Mouse (Mus musculus) T-helper 1 cell (primary cell): ENCODE measurements around the gene Abca13.
"Not testable (repeated sequence)": the region's sequence is repeated elsewhere in the genome, so short reads cannot be mapped to it uniquely, and the experiment has no call there.

ENCODE experiments used
- in situ Hi-C: fragments of 300-600 bp; cut with MboI, MseI; formaldehyde crosslinking; loops from one replicate; pipeline ENCODE4 v1.15.1; 2025; ENCODE audit warnings: high pct_unique_total_duplicates

Abca13 gene

DNA sequence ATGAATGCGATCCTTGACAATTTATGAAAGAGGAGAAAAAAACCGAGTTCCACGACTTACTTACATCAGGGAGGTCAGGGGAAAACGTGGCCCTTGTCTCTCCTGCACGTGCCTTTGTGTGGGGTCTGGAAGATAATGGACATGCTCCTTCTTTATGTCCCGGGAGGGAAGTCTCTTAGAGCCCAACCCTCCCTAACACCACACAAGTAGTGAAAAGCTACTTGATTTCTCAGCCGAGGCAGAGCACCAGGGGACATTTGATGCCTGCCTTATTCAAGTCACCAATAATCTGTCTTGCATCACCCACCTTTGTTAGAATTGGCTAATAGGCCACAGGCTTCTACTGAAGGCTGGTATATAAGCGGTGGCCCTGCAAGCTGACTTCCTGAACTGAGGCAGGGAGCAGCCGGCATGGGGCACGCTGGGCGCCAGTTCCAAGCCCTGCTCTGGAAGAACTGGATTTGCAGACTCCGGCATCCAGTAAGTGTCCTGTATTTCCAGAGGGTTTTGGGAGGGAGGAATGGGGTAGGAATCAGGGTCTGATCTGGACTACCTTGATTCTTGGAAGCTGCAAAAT, at the start of gene Abca13:
Gene Abca13 (plus strand): TSS at position 388 of the 577 bp plus-strand sequence.
- in situ Hi-C loops: no loop called here

DNA sequence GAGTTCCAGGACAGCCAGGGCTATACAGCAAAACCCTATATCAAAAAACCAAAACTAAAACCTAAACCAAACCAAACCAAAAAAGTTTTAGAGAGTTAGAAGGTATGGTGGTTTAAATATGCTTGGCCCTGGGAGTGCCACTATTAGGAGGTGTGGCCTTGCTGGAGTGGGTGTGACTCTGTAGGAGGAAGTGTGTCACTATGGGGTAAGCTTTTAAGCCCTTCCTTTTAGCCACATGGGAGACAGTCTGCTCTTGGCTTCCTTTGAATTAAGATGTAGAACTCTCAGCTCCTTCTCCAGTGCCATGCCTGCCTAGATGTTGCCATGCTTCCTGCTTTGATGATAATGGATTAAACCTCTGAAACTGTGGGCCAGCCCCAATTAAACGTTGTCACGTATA, 46.6 kb upstream of the Abca13 start:
- in situ Hi-C loops: no loop called here

DNA sequence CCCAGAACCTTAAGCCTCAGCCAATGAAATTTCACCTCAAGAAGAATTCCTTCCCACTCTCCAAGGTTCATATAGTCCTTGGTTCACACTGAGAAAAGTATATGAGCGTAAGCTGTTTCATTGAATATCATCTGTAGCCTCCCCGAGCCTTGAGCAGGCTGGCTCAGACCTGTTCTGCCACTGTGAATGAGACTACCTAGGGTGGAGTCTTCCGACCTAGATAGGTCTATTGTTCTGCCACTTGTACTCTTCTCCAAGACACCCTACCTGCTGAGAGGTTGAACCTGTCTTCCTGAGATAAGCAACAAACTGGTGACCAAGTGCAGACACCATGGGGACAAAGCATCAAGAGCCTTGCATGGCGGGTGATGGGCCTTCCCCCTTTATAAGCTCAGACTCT, 45.6 kb upstream of the Abca13 start:
- in situ Hi-C loops: no loop called here

DNA sequence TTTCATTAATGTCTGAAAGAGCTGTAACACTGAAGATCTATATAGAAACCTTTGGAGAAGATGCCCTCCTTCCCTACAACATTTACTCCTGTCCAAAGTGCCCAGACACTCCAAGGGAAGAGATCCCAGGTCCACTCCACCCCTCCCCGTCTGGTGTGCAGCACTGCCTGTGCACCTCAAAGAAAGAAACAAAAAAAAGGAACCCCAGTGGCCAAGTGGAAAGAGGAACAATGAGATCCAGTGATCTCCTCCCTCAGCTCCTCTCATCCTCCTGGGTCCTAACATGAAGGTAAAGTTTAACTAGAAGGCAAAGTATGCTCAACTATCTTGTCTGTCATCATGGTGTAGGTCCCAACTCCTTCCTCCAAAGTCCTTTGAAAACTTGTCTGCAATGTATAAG, 45.1 kb upstream of the Abca13 start:
- in situ Hi-C loops: no loop called here

DNA sequence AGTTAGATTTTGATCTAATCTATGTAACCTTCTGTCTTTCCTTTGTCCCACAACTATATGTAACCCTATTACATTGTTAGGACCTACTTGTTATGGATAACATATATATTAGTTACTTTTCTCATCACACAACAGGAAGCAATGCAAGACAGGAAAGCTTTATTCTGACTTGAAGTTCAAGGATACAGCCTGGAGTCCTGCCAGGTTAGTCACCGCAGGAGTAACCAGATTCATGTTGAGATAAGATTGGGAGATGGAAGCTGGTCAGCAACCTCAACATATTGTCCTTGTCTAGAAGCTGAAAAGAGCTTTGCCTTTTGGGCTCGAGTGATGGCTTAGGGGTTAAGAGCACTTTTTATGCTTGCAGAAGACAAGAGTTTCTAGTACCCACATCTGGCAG, 43.5 kb upstream of the Abca13 start:
- in situ Hi-C loops: no loop called here

DNA sequence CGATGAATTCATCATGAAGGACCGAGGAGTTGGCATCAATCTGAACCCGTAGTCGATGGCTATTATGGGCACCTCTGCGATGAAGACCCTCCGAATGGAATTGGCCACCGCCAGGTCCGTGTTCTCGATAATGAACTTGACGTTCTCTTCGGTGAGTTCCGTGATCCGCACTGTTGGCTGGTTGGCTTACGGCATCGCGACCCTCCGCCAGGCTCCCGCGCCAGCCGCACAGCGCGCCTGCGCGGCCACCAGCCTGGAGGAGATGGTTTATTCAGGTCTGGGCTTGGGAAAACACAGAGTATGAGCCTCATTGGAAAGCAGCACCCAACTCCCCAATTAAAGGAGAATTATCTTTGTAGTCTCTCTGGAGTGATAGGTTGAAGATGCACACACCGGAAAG, 41.3 kb upstream of the Abca13 start:
- in situ Hi-C loops: not testable (repeated sequence)

DNA sequence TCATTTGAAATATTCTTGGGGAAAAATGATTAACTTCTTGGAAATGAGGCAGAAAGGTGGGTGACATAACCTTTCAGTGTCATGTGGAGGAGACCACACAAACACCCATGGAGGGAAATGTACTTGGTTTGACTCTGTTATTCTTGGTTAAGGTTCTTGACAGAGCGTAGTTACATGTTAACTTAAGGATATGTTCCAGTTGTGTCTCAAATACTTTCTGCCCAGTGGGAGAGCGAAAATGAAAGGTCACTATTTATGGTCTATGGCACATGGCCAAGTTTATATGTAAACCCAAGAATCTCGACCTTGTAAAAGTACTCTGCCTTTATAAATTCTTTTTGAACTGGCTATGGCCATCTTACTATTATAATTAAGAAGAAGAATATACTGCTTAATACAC, 31.8 kb upstream of the Abca13 start:
- in situ Hi-C loops: no loop called here

DNA sequence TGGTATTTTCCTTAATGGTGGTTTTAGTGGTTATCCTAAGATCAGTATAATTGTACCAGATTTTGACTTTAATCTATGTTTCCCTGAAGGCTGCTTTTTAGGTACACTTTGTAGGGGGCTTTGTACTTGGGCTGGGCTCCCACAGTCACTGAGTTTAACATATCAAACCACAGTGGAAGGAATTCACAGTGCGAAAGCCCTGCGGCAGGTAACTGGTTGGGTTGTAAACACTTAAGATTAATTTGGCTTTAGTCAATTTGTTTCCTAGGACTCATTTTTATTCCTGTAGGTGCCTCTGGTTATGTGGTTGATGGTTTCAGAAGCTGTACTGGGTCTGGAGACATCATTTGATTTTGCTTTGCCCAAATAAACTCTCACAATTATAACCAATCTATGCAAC, 24.4 kb upstream of the Abca13 start:
- in situ Hi-C loops: no loop called here

DNA sequence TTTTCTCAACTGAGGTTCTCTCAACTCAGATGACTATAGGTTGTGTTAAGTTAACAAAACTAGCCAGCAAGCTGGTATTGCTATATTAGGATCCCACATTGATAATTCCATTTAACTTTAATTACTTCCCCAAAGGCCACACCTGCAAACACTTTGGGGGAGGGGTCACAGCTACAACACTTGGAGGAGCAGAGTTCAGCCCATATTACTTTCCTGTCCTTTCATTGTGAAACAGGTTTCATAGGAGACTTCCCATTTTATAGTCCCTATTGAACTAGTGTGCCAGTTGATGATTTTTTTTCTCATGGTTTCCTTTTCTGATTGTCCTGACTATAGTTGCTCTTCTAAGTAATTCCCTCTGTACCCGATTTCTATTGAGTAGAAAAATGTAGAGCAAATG, 10.3 kb upstream of the Abca13 start:
- in situ Hi-C loops: no loop called here

DNA sequence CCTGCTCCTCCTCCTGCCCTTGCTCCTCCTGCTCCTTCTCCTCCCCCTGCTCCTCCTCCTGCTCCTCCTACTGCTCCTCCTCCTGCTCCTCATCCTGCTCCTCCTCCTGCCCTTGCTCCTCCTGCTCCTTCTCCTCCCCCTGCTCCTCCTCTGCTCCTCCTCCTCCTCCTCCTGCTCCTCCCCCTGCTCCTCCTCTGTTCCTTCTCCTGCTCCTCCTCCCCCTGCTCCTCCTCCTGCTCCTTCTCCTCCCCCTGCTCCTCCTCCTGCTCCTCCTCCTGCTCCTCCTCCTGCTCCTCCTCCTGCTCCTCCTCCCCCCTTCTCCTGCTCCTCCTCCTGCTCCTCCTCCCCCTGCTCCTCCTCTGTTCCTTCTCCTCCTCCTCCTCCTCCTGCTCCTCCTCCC, 2.3 kb upstream of the Abca13 start:
- in situ Hi-C loops: not testable (repeated sequence)

DNA sequence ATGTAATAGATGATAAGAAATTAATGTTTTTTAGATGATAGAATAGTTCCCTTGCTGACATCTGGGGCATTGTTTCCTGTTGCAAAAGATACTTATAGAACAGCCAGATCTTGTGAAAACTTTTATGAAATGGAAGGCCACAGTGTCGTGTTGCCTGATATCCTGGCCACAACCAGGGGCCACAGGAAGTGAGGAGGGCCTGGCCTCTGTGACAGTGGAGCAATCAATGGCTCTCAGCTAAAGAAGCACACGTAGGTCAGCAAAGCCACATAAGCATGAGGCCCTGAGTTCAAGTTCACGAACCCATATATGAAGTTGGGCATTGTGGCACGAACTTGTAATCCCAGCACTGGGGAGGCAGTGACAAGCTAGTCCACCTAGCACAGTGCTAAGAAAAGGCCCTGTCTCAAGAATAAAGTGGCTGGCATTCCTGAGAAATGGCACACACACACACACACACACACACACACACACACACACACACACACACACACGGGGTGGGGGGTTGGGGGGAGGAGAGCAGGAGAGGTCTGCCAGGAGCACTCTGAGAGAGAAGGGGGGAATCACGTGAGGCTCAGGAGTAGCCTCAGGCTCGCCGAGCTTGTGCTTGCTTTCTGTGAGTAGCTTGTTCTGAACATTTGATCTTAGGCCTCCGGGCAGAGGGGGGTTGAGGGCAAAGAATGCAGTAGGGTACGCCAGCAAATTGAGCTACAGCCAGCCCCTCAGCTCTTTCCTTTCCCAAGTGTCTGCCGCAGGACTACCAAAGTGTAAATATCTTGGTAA, 779 bp upstream of the Abca13 start:
- in situ Hi-C loops: no loop called here

DNA sequence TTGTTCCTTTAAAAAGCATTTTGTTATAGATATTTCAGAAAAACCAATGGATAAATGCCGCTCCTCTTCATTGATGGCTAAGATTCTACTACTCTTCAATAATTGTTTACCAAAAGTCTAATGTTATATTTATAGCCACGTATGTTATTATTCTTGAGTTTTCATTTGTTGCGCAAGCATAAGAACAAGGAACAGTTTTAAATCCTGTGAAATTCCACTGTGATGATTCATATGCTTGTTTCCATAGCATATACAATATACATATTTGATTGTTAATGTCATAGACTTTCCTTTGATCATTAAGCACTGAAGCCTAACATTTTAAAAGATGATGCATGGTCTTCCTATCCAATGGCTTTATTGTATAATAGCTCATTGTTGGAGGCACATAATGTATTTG, 3.1 kb downstream of the Abca13 start:
- in situ Hi-C loops: no loop called here

DNA sequence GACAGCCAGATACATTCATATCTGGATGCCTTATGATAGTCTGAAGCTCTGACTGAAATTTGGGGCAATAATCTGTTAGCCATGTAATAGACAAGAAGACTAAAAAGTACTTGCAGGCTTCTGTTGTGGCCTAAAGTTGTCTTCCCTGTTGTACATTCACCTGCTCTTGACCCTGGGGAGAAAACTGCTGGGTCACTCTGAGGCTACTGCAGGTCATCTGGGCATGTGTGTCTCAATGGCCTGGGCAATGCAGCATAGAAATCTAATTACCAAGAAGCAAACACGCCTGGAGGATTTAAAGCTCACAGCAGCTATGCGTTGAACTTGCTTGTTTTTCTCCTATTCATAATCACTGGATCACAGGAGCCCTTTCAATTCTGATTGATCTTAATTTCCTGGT, 8.1 kb downstream of the Abca13 start:
- in situ Hi-C loops: no loop called here

DNA sequence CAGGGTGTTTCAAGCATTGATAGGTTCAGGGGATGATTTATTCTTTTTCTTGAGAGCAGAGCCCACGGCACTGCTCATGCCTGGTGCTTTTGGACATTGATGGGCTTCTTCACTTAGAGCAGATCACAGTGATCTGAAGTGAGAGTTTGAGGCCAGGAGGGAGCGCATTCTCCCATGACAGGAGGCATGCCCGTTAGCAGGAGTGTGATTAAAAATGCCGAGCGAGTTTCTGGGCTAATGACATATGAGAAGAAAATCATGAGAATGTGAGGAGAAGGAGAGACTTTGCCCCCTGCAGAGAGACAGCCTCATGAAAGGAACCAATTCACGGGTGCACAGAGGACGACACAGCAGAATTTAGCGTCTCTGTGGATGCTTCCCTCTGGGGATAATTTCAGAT, 19.0 kb downstream of the Abca13 start:
- in situ Hi-C loops: no loop called here

DNA sequence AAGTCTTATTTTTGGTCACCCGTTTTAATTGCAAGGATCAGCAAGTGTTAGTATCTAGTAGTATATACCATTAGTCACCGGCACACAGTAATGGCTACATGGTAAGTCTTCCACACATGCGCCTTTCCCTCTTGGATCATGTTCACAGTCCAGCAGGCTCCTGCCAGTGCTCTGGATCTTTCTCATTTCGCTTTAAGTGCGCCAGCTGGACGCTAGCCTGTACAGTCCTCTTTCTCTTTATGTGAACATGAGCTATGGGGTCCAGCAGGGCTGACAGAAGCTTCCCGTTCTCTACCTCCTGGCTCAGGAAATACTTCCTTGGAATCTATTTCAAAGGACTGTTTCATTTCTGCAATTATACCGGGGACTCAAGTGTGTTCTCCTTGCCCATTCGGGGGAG, 21.8 kb downstream of the Abca13 start:
- in situ Hi-C loops: no loop called here

DNA sequence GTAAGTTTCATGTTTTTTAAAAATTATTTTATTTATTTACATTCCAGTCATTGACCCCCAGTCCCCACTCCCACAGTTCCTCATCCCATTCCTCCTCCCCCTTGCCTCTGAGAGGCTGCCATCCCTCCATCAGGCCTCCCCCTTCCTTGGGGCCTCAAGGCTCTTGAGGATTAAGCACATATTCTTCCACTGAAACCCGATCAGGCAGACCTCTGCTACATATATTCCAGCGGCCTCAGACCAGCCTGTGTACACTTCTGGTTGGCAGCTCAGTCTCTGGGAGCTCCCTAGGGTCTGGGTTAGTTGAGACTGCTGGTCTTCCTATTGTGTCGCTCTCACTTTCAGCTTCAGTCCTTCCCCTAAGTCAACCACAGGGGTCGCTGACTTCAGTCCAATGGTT, 24.5 kb downstream of the Abca13 start:
- in situ Hi-C loops: no loop called here

DNA sequence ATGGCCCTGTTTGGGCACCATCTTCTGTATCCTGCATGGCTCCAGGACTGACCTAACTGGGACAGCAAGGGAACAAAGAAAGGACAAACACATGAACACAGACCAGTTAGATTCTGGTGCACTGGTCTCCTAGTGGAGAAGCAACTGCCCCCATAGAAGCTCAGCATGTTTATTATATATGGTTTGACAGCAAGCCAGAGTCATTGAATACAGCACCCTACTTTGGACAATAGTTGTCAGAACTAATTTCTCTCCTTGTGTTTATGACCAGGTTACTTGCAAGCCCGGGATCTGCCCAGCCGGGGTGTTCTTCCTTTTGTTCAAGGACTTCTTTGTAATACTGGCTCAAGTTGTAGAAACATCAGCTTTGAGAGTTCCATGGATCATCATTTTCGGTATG, 28.8 kb downstream of the Abca13 start:
- in situ Hi-C loops: no loop called here

DNA sequence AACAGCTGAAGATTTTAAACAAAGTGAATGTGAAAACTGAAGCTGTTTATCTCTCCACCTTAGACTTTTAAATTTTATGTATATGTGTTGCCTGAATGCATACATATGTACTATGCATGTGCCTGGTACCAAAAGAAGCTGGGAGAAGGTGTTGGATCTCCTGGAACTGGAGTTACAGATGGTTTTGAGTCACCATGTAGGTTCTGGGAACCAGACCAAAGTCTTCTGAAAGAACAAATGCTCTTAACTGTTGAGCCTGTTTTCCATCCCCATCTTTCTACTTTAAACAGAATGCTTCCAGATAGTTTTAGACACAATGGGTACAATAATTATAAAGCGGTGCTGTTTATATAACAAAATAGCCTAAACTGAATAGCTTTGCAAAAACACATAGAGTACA, 29.9 kb downstream of the Abca13 start:
- in situ Hi-C loops: no loop called here

DNA sequence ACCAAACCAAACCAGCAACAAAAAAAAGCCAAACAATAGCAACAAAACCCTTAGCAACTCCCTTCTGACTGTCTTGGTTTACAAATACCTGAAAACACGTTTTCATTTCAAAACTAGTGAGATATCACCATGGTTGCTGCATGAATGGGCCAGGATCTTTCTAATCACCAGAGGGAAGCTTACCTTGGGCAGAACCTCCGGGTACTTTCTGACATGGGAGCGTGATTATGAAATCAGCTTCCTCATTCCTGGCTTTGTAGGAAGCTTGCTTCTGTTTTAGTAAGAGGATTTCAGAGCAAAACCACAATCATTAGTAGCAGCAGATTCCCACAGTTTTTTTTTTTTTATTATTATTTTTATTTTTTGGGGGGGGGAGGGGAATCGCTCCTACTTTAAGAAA, 34.7 kb downstream of the Abca13 start:
- in situ Hi-C loops: no loop called here

DNA sequence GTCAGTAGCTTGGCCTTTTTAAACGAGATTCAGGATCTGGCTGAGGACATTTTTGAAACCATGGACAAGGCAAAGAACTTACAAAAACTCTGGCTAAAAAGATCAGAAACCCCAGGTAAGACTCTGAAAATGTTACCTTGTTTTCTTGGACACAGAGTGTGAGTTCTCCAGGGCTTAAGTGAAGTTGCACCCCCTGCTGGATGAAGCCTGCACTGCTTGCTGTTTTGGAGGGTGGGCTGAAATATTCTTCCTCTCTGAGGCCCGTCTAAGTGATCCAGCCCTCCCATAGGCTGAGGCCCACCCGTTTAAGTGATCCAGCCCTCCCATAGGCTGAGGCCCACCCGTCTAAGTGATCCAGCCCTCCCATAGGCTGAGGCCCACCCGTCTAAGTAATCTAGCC, 57.9 kb downstream of the Abca13 start:
- in situ Hi-C loops: not testable (repeated sequence)

DNA sequence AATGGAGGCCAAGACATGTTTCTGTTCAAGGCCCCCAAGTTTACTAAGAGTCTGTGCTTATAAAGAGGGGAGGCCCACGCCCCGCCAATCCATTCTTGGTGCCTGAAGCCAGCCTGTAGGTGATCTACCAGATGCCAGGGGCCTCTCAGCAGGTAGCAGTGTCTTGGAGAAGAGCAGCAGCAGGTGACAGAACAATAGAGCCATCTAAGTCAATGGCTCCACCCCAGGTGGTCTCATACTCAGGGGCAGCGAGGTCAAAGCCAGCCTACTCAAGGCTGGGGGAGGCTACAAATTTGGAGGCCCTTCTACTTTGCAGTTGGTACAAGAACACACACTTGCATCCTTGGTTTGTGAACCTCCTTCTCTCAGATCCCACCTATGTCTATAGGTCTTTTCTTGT, 71.3 kb downstream of the Abca13 start:
- in situ Hi-C loops: not testable (repeated sequence)

DNA sequence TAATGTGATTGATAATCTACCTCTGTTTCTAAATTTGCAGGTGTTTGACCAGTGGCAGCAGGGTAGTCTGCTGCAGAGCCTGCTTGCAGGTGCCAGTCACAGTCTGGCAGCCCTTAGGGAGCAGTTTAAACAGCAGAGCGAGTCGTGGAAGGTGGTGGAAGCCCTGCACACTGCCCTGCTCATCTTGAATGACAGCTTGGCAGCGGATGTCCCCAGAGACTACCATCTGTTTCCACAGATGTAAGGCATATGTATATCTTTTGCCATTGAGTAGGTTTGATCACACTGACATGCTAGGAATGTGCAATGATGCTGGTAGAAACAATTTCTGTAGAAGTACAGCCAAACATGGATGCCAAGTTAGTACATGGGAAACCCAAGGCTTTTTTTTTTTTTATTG, 77.3 kb downstream of the Abca13 start:
- in situ Hi-C loops: no loop called here

DNA sequence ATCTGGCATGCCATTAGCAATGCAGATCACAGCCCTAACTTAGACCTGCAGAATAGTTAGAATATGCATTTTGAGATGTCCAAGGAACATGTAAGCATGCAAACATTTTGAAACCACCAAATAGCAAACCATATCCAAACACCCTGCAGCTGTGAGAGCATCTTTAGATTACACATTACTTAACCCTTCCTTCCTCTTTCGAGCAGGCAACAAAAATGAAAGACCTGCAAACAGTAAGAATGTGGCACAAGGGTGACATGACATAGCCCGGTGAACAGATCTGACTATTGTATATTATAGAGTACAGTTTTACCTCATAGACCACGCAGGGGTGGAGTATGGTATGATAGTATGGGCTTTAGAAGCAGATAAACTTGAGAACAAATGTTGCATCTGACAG, 93.5 kb downstream of the Abca13 start:
- in situ Hi-C loops: no loop called here

DNA sequence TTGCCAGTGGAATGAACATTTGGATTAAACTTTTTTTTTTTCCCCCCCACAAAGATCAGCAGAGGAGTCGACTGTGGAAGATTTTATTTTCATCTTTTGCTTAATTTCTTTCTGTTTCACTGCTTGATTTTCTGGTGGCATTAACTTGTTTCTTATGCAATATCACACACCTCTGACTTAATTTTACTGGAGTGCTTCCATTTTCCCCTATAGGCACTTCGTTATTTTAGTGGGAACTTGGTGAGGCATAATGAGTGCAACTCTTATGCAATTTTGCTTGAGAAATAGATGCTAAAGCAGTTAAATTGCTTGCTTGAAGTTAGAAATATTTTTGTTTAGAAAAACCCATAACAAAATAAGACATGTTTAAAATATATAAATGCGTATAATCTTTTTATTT, 94.0 kb downstream of the Abca13 start:
- in situ Hi-C loops: no loop called here
